Mouse (Mus musculus) ES-E14 (cell line): Measurements from ENCODE around the gene Tha1. TPM values are rescaled to one million over a fixed set of nuclear protein-coding genes. Genes with fewer than 3 reads are reported as not detected.

Source experiments
- DNase-seq: peaks from one replicate; pipeline ENCODE4 v3.0.0-alpha.2; 2013; ENCODE audit warnings: low read depth, low spot score
- H3K27ac ChIP-seq: 2 replicates; pipeline ENCODE4 v1.5.1; 2012; ENCODE audit warnings: low read depth, mild to moderate bottlenecking, low read length, moderate library complexity, mixed read lengths; ENCODE audit not compliant: poor library complexity, insufficient read depth, severe bottlenecking
- H3K36me3 ChIP-seq: 2 replicates; pipeline ENCODE4 v1.6.1; 2012; ENCODE audit warnings: mild to moderate bottlenecking, low read length, moderate library complexity, mixed read lengths; ENCODE audit not compliant: control insufficient read depth, poor library complexity, insufficient read depth, severe bottlenecking
- H3K4me1 ChIP-seq, 2 experiments: fragments of 150-350 bp in 1 of 2; sonication (generic) in 1 of 2; 2 replicates each; pipeline ENCODE4 v1.6.1; 2012; ENCODE audit warnings: low read length in 2 of 2, mild to moderate bottlenecking in 1 of 2, mixed read lengths in 1 of 2; ENCODE audit not compliant: control insufficient read depth in 2 of 2, insufficient read depth in 2 of 2, poor library complexity in 1 of 2
- H3K4me3 ChIP-seq, 2 experiments: fragments of 150-350 bp in 1 of 2; sonication (generic) in 1 of 2; 2 replicates each; pipeline ENCODE4 v1.5.1; 2012; ENCODE audit warnings: low read length in 2 of 2, low read depth in 1 of 2, mild to moderate bottlenecking in 1 of 2, mixed read lengths in 1 of 2; ENCODE audit not compliant: insufficient read depth in 1 of 2, poor library complexity in 1 of 2, severe bottlenecking in 1 of 2
- H3K9ac ChIP-seq: 2 replicates; pipeline ENCODE4 v1.6.1; 2012; ENCODE audit warnings: low read depth, mild to moderate bottlenecking, low read length, mixed read lengths; ENCODE audit not compliant: poor library complexity, insufficient read depth, severe bottlenecking
- H3K9me3 ChIP-seq: fragments of 150-350 bp; sonication (generic); 2 replicates; pipeline ENCODE4 v1.6.1; 2012; ENCODE audit warnings: low read depth, mild to moderate bottlenecking, low read length; ENCODE audit not compliant: control insufficient read depth, insufficient read depth
- CHD2 ChIP-seq: IDR thresholded peaks from 2 replicates; pipeline ENCODE4 v1.6.1; 2014; ENCODE audit warnings: mild to moderate bottlenecking, low read depth, low read length, inconsistent platforms
- HCFC1 ChIP-seq: IDR thresholded peaks from 2 replicates; pipeline ENCODE4 v1.6.1; 2012; ENCODE audit warnings: low read length, inconsistent platforms, borderline replicate concordance; ENCODE audit not compliant: insufficient read depth
- MAFK ChIP-seq: IDR thresholded peaks from 2 replicates; pipeline ENCODE4 v1.6.1; 2014; ENCODE audit warnings: mild to moderate bottlenecking, low read depth, low read length, inconsistent platforms; ENCODE audit not compliant: insufficient read depth
- ZC3H11A ChIP-seq: IDR thresholded peaks from 2 replicates; pipeline ENCODE4 v1.6.1; 2012; ENCODE audit warnings: low read depth, mild to moderate bottlenecking, inconsistent platforms, low read length, borderline replicate concordance
- ZNF384 ChIP-seq: IDR thresholded peaks from 2 replicates; pipeline ENCODE4 v1.6.1; 2012; ENCODE audit warnings: low read depth, low read length, inconsistent platforms
- in situ Hi-C, 2 experiments: fragments of 600-800 bp; cut with MboI; formaldehyde crosslinking; loops; one replicate each; pipeline ENCODE4 v1.15.1; 2025; ENCODE audit warnings: low sequenced_read_pairs in 2 of 2, inconsistent platforms in 1 of 2; ENCODE audit not compliant: unreplicated experiment in 2 of 2
- total RNA-seq: library from RNA; depleted of rRNA; stranded (reverse); fragments of 300-350 nt; gene quantifications from 2 replicates; pipeline ENCODE4 v1.2.3, GENCODE M21; 2012

Tha1 gene
- total RNA-seq, 1 experiment, result 1.2 TPM

GRCm38 (mm10) chr11:117890519-117891282, 17.4 kb upstream of the Tha1 start:
- H3K4me1 ChIP-seq, result peaks cover 7 to 24% of the 10 kb centered on the region in 2 experiments; a peak in 3 of 4 replicates
- peak overlapping the region; percentile 43; the same call in 1 of the 2 replicates for H3K9ac ChIP-seq
- no peak for DNase-seq
- TF ChIP-seq MAFK (no peak), HCFC1 (no peak), ZNF384 (no peak), CHD2 (no peak), ZC3H11A (no peak)
- H3K4me3 ChIP-seq, result peak overlapping the region in 1 of 2 experiments; percentile 44; a peak in 2 of 4 replicates
- H3K9me3 ChIP-seq, result no peaks in the 10 kb centered on the region
- H3K36me3 ChIP-seq, result no peaks in the 10 kb centered on the region
- peak overlapping the region; percentile 95; the same call in 1 of the 2 replicates for H3K27ac ChIP-seq
- in situ Hi-C loops, result no loop called here

GRCm38 (mm10) chr11:117889887-117890340, 16.6 kb upstream of the Tha1 start:
- in situ Hi-C loops, result no loop called here
- Histone ChIP-seq H3K9me3 (no peaks in the 10 kb centered on the region), H3K4me1 (peaks cover 7 to 23% of the 10 kb centered on the region in 2 experiments; a peak in 3 of 4 replicates), H3K4me3 (peak overlapping the region; percentile 27 to 55), H3K27ac (peak overlapping the region; percentile 95), H3K9ac (peak overlapping the region; percentile 54; the same call in 1 of the 2 replicates), H3K36me3 (no peaks in the 10 kb centered on the region)
- DNase-seq, result no peak
- no peak for TF ChIP-seq ZNF384
- no peak for TF ChIP-seq ZC3H11A
- no peak for TF ChIP-seq MAFK
- no peak for TF ChIP-seq HCFC1
- TF ChIP-seq CHD2, result no peak

- DNase-seq, result peak; percentile 79
- no peak for TF ChIP-seq HCFC1
- TF ChIP-seq CHD2, result no peak
- no peak for TF ChIP-seq ZC3H11A
- TF ChIP-seq ZNF384, result no peak
- no peak for TF ChIP-seq MAFK
- Histone ChIP-seq H3K9me3 (no peaks in the 10 kb centered on the region), H3K36me3 (no peaks in the 10 kb centered on the region), H3K4me3 (peak overlapping the region; percentile 27 to 55), H3K27ac (peak overlapping the region; percentile 95), H3K9ac (peak overlapping the region; percentile 71), H3K4me1 (peaks cover 7 to 21% of the 10 kb centered on the region in 2 experiments; a peak in 3 of 4 replicates)
- in situ Hi-C loops, result no loop called here
Measured at GRCm38 (mm10) chr11:117888853-117889822, 15.9 kb upstream of the Tha1 start.

- peak overlapping the region; percentile 95 for H3K27ac ChIP-seq
- no peak for TF ChIP-seq HCFC1
- no peak for TF ChIP-seq ZNF384
- no peak for TF ChIP-seq ZC3H11A
- TF ChIP-seq MAFK, result no peak
- TF ChIP-seq CHD2, result no peak
- no peaks in the 10 kb centered on the region for H3K36me3 ChIP-seq
- H3K9ac ChIP-seq, result peak overlapping the region; percentile 71
- in situ Hi-C loops, result no loop called here
- peaks cover 10 to 21% of the 10 kb centered on the region in 2 experiments; a peak in 3 of 4 replicates for H3K4me1 ChIP-seq
- no peak for DNase-seq
- H3K9me3 ChIP-seq, result no peaks in the 10 kb centered on the region
- H3K4me3 ChIP-seq, result peak overlapping the region; percentile 27 to 55
Measured at GRCm38 (mm10) chr11:117888168-117888852, 15.0 kb upstream of the Tha1 start.
